Comparison of ENCODE assay signal across 30 mouse cellular contexts in genomic region chr11:54250575-54250974, GRCm38 (mm10). TPM values are rescaled to one million over a fixed set of nuclear protein-coding genes. Genes with fewer than 3 reads are reported as not detected.
"Had no signal": no experiment of that assay in that cellular context is flagged by ENCODE, and none has a peak within 500 bp of the region (broad histone marks: within the 10 kb centered on the region; RNA-seq: fewer than 3 reads in every experiment).

No protein-coding gene starts in this region.

- ATAC-seq: intestine, postnatal 0 days; midbrain, embryonic 15.5 days had no signal

- DNase-seq: kidney, adult 2 months; kidney, postnatal 25 days; layer of hippocampus, adult 9-11 months; layer of hippocampus, postnatal 36 days; thymus, adult 18-20 months; thymus, postnatal 36 days had no signal

- H3K9ac ChIP-seq: limb, embryonic 12.5 days; limb, embryonic 15.5 days; liver, embryonic 14.5 days; midbrain, embryonic 12.5 days; midbrain, embryonic 15.5 days; neural tube, embryonic 12.5 days; neural tube, embryonic 15.5 days had no signal

- H3K9me3 ChIP-seq: limb, embryonic 12.5 days; limb, embryonic 15.5 days; midbrain, embryonic 12.5 days; midbrain, embryonic 15.5 days; neural tube, embryonic 12.5 days; neural tube, embryonic 15.5 days had no signal

- H3K27me3 ChIP-seq: limb, embryonic 15.5 days; midbrain, embryonic 15.5 days; neural tube, embryonic 12.5 days; neural tube, embryonic 15.5 days had no signal

- H3K4me2 ChIP-seq: limb, embryonic 12.5 days; limb, embryonic 15.5 days; liver, embryonic 11.5 days; midbrain, embryonic 12.5 days; midbrain, embryonic 15.5 days; neural tube, embryonic 12.5 days; neural tube, embryonic 15.5 days had no signal

- H3K36me3 ChIP-seq: limb, embryonic 12.5 days; limb, embryonic 15.5 days; midbrain, embryonic 12.5 days; midbrain, embryonic 15.5 days; neural tube, embryonic 12.5 days; neural tube, embryonic 15.5 days had no signal

- H3K4me1 ChIP-seq: midbrain, embryonic 12.5 days; midbrain, embryonic 15.5 days; neural tube, embryonic 12.5 days; neural tube, embryonic 15.5 days had no signal

- H3K27ac ChIP-seq: kidney, postnatal 0 days; layer of hippocampus, adult 2 months; left cerebral cortex, adult 2 months; limb, embryonic 12.5 days; limb, embryonic 15.5 days; liver, embryonic 14.5 days; macrophage; midbrain, embryonic 12.5 days; midbrain, embryonic 15.5 days; neural tube, embryonic 12.5 days; neural tube, embryonic 15.5 days had no signal

- H3K4me3 ChIP-seq: layer of hippocampus, adult 2 months; left cerebral cortex, adult 2 months; limb, embryonic 12.5 days; limb, embryonic 15.5 days; midbrain, embryonic 12.5 days; midbrain, embryonic 15.5 days; neural tube, embryonic 12.5 days; neural tube, embryonic 15.5 days had no signal

RNA-seq across cellular contexts. Expression of gene Csf2, which starts 1.1 kb away (rescaled TPM):
- total RNA-seq: layer of hippocampus, adult 2 months; layer of hippocampus, postnatal 36 days; left cerebral cortex, adult 2 months; left cerebral cortex, postnatal 10 days; left cerebral cortex, postnatal 36 days; megakaryocyte, adult 5-6 weeks had no signal
- polyA plus RNA-seq: kidney, adult 2 months; kidney, embryonic 14.5 days; kidney, postnatal 0 days; limb, embryonic 12.5 days; limb, embryonic 15.5 days; liver, embryonic 11.5 days; liver, embryonic 14.5 days; macrophage; midbrain, embryonic 12.5 days; midbrain, embryonic 15.5 days; neural tube, embryonic 12.5 days; neural tube, embryonic 15.5 days; spleen, adult 2 months; stomach, embryonic 16.5 days; testis, adult 2 months; urinary bladder, adult 2 months had no signal

RNA-seq across cellular contexts. Expression of gene Il3, which starts 16.5 kb away (rescaled TPM):
- total RNA-seq: layer of hippocampus, adult 2 months; layer of hippocampus, postnatal 36 days; left cerebral cortex, adult 2 months; left cerebral cortex, postnatal 10 days; left cerebral cortex, postnatal 36 days; megakaryocyte, adult 5-6 weeks had no signal
- polyA plus RNA-seq: intestine, embryonic 14.5 days; intestine, postnatal 0 days; kidney, adult 2 months; kidney, embryonic 14.5 days; kidney, postnatal 0 days; large intestine, adult 2 months; limb, embryonic 12.5 days; limb, embryonic 15.5 days; liver, embryonic 11.5 days; liver, embryonic 14.5 days; macrophage; midbrain, embryonic 12.5 days; midbrain, embryonic 15.5 days; neural tube, embryonic 12.5 days; neural tube, embryonic 15.5 days; small intestine, adult 2 months; spleen, adult 2 months; stomach, embryonic 16.5 days; testis, adult 2 months; urinary bladder, adult 2 months had no signal

RNA-seq across cellular contexts. Expression of gene Acsl6, which starts 53.0 kb away (rescaled TPM):
- polyA plus RNA-seq: macrophage had no signal
